Mouse (Mus musculus): ENCODE measurements around the gene Nisch. TPM values are rescaled to one million over a fixed set of nuclear protein-coding genes. Genes with fewer than 3 reads are reported as not detected.

Gene Nisch
- polyA plus RNA-seq, 1 experiment from 2014 or later: 354 TPM

GRCm38 (mm10) chr14:31173537-31173936 is 43.2 kb downstream of the Nisch start:
- 93% methylated on average over 7 of the region's 7 CpGs for WGBS
- no peaks in the 10 kb centered on the region for H3K9me3 ChIP-seq (replicated peaks; ENCODE audit: control insufficient read depth, low read length, poor library complexity, severe bottlenecking)

DNA sequence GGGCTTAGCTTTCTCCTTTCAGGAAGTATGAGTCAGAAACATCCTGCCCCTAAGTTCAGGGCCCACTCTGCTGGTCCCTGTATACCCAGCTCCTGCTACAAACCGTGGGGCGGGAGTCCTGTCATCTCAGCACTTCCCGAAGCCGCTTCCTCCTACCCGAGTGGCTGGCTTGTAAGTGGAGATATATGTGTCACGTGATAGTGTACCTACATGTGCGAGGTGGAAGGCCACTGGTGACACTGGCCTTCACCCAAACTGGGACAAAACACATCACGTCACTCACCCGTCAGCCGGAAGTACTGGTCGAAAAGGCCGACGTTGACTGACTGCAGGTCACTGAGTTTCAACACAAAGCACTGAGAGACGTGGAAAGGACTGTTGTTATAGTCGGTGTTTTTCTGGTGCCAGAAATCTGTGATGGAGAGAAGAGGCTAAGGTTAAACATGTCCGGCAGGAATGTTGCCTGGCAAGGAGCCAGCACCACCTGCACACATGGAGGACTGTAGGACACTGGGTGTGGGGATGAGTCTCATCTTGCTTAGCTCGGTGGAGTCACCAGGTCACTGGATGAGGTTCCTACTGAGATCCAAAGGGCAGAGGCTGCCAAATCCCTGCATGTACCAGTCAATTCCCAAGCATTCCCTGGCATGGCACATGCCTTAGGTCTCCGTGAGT is 43.8 kb downstream of the Nisch start:
- H3K4me2 ChIP-seq (ENCODE audit: low read length): no peak overlapping the region
- 90% methylated on average over 18 of the region's 18 CpGs for WGBS
- no peak overlapping the region for H3K4me3 ChIP-seq (ENCODE audit: low read depth, low read length)
- no peak overlapping the region for H3K9ac ChIP-seq (ENCODE audit: low read depth, low read length)
- H3K9me3 ChIP-seq (replicated peaks; ENCODE audit: control insufficient read depth, low read length, poor library complexity, severe bottlenecking): no peaks in the 10 kb centered on the region
- no peaks in the 10 kb centered on the region for H3K4me1 ChIP-seq (ENCODE audit: control insufficient read depth, insufficient read depth, low read length)
- no peak overlapping the region for H3K27ac ChIP-seq (ENCODE audit: low read length)
- no peak for ATAC-seq
- H3K36me3 ChIP-seq (ENCODE audit: control insufficient read depth, insufficient read depth, low read length): peaks cover 68% of the 10 kb centered on the region
- H3K27me3 ChIP-seq (ENCODE audit: control insufficient read depth, insufficient read depth, low read depth, low read length): no peaks in the 10 kb centered on the region

More at GRCm38 (mm10) chr14:31173537-31173936, 43.2 kb downstream of the Nisch start:
- H3K27me3 ChIP-seq (ENCODE audit: control insufficient read depth, insufficient read depth, low read depth, low read length): no peaks in the 10 kb centered on the region
- H3K4me3 ChIP-seq (ENCODE audit: low read depth, low read length): no peak overlapping the region
- no peak overlapping the region for H3K4me2 ChIP-seq (ENCODE audit: low read length)
- no peak for ATAC-seq
- H3K9ac ChIP-seq (ENCODE audit: low read depth, low read length): no peak overlapping the region
- peaks cover 71% of the 10 kb centered on the region for H3K36me3 ChIP-seq (ENCODE audit: control insufficient read depth, insufficient read depth, low read length)
- no peak overlapping the region for H3K27ac ChIP-seq (ENCODE audit: low read length)
- no peaks in the 10 kb centered on the region for H3K4me1 ChIP-seq (ENCODE audit: control insufficient read depth, insufficient read depth, low read length)

DNA sequence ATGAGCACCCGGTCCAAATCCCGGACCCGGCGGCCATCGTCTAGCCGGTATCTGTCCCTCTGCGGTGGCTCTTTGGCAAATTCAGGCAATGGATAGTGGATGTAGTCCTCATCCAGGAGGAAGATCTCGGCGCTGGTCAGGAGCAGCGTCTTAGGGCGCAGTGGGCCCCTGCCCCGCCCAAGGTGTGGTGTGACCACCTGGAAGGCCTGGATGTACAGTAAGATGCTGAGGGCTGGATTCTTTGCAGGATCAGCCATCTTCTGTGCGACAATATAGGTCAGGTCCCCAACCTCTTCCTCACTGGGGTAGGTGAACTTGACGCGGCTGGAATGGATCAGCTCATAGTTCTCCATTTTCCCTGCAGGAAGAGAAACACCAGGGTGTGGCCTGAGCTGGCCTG is 44.9 kb downstream of the Nisch start:
- no peak for ATAC-seq
- H3K9ac ChIP-seq (ENCODE audit: low read depth, low read length): no peak overlapping the region
- peaks cover 58% of the 10 kb centered on the region for H3K36me3 ChIP-seq (ENCODE audit: control insufficient read depth, insufficient read depth, low read length)
- H3K27ac ChIP-seq (ENCODE audit: low read length): no peak overlapping the region
- no peaks in the 10 kb centered on the region for H3K9me3 ChIP-seq (replicated peaks; ENCODE audit: control insufficient read depth, low read length, poor library complexity, severe bottlenecking)
- WGBS: 96% methylated on average over 15 of the region's 15 CpGs
- H3K4me3 ChIP-seq (ENCODE audit: low read depth, low read length): no peak overlapping the region
- H3K4me2 ChIP-seq (ENCODE audit: low read length): no peak overlapping the region
- H3K4me1 ChIP-seq (ENCODE audit: control insufficient read depth, insufficient read depth, low read length): no peaks in the 10 kb centered on the region
- H3K27me3 ChIP-seq (ENCODE audit: control insufficient read depth, insufficient read depth, low read depth, low read length): no peaks in the 10 kb centered on the region

- Histone ChIP-seq H3K27ac (ENCODE audit: low read length) (no peak overlapping the region), H3K4me3 (ENCODE audit: low read depth, low read length) (no peak overlapping the region), H3K4me1 (ENCODE audit: control insufficient read depth, insufficient read depth, low read length) (no peaks in the 10 kb centered on the region), H3K4me2 (ENCODE audit: low read length) (no peak overlapping the region), H3K36me3 (ENCODE audit: control insufficient read depth, insufficient read depth, low read length) (peaks cover 54% of the 10 kb centered on the region), H3K27me3 (ENCODE audit: control insufficient read depth, insufficient read depth, low read depth, low read length) (no peaks in the 10 kb centered on the region), H3K9me3 (replicated peaks; ENCODE audit: control insufficient read depth, low read length, poor library complexity, severe bottlenecking) (no peaks in the 10 kb centered on the region), H3K9ac (ENCODE audit: low read depth, low read length) (no peak overlapping the region)
- WGBS: 86% methylated on average over 11 of the region's 11 CpGs
- no peak for ATAC-seq
Observed at GRCm38 (mm10) chr14:31171386-31171785, 45.4 kb downstream of the Nisch start.

- WGBS: 82% methylated on average over 13 of the region's 13 CpGs
Observed at GRCm38 (mm10) chr14:31170963-31171362, 45.8 kb downstream of the Nisch start.

GRCm38 (mm10) chr14:31169508-31169907 is 47.2 kb downstream of the Nisch start:
- H3K4me1 ChIP-seq (ENCODE audit: control insufficient read depth, insufficient read depth, low read length): no peaks in the 10 kb centered on the region
- ATAC-seq: no peak
- no peaks in the 10 kb centered on the region for H3K9me3 ChIP-seq (replicated peaks; ENCODE audit: control insufficient read depth, low read length, poor library complexity, severe bottlenecking)
- WGBS: 83% methylated on average over 6 of the region's 6 CpGs
- peaks cover 36% of the 10 kb centered on the region for H3K36me3 ChIP-seq (ENCODE audit: control insufficient read depth, insufficient read depth, low read length)
- no peak overlapping the region for H3K4me2 ChIP-seq (ENCODE audit: low read length)
- no peak overlapping the region for H3K4me3 ChIP-seq (ENCODE audit: low read depth, low read length)
- no peak overlapping the region for H3K27ac ChIP-seq (ENCODE audit: low read length)
- no peak overlapping the region for H3K9ac ChIP-seq (ENCODE audit: low read depth, low read length)
- H3K27me3 ChIP-seq (ENCODE audit: control insufficient read depth, insufficient read depth, low read depth, low read length): no peaks in the 10 kb centered on the region

More at GRCm38 (mm10) chr14:31170963-31171362, 45.8 kb downstream of the Nisch start:
- Histone ChIP-seq H3K4me2 (ENCODE audit: low read length) (no peak overlapping the region), H3K9ac (ENCODE audit: low read depth, low read length) (no peak overlapping the region), H3K4me1 (ENCODE audit: control insufficient read depth, insufficient read depth, low read length) (no peaks in the 10 kb centered on the region), H3K27ac (ENCODE audit: low read length) (no peak overlapping the region), H3K9me3 (replicated peaks; ENCODE audit: control insufficient read depth, low read length, poor library complexity, severe bottlenecking) (no peaks in the 10 kb centered on the region), H3K27me3 (ENCODE audit: control insufficient read depth, insufficient read depth, low read depth, low read length) (no peaks in the 10 kb centered on the region), H3K4me3 (ENCODE audit: low read depth, low read length) (no peak overlapping the region), H3K36me3 (ENCODE audit: control insufficient read depth, insufficient read depth, low read length) (peaks cover 50% of the 10 kb centered on the region)
- ATAC-seq: no peak

- ATAC-seq: no peak
- Histone ChIP-seq H3K4me2 (ENCODE audit: low read length) (no peak within 1 kb of the TSS), H3K9me3 (replicated peaks; ENCODE audit: control insufficient read depth, low read length, poor library complexity, severe bottlenecking) (no peaks in the 10 kb centered on the region), H3K27me3 (ENCODE audit: control insufficient read depth, insufficient read depth, low read depth, low read length) (no peaks in the 10 kb centered on the region), H3K27ac (ENCODE audit: low read length) (no peak within 1 kb of the TSS; the same call in 1 of the 2 replicates), H3K9ac (ENCODE audit: low read depth, low read length) (no peak within 1 kb of the TSS), H3K4me3 (ENCODE audit: low read depth, low read length) (no peak within 1 kb of the TSS), H3K4me1 (ENCODE audit: control insufficient read depth, insufficient read depth, low read length) (no peaks in the 10 kb centered on the region), H3K36me3 (ENCODE audit: control insufficient read depth, insufficient read depth, low read length) (peaks cover 26% of the 10 kb centered on the region)
- WGBS: 56% methylated on average over 10 of the region's 10 CpGs
Observed at GRCm38 (mm10) chr14:31168425-31168824, 48.3 kb downstream of the Nisch start, which contains the start of gene Stab1. Gene Stab1 (minus strand): TSS chr14:31168641.

- no peaks in the 10 kb centered on the region for H3K9me3 ChIP-seq (replicated peaks; ENCODE audit: control insufficient read depth, low read length, poor library complexity, severe bottlenecking)
- no peak overlapping the region for H3K4me3 ChIP-seq (ENCODE audit: low read depth, low read length)
- no peak overlapping the region for H3K4me2 ChIP-seq (ENCODE audit: low read length)
- H3K27ac ChIP-seq (ENCODE audit: low read length): no peak overlapping the region
- H3K36me3 ChIP-seq (ENCODE audit: control insufficient read depth, insufficient read depth, low read length): peaks cover 11% of the 10 kb centered on the region
- H3K27me3 ChIP-seq (ENCODE audit: control insufficient read depth, insufficient read depth, low read depth, low read length): no peaks in the 10 kb centered on the region
- no peaks in the 10 kb centered on the region for H3K4me1 ChIP-seq (ENCODE audit: control insufficient read depth, insufficient read depth, low read length)
- no peak overlapping the region for H3K9ac ChIP-seq (ENCODE audit: low read depth, low read length)
- ATAC-seq: no peak
- WGBS: 51% methylated on average over 9 of the region's 9 CpGs
Observed at GRCm38 (mm10) chr14:31166827-31167226, 49.9 kb downstream of the Nisch start.

DNA sequence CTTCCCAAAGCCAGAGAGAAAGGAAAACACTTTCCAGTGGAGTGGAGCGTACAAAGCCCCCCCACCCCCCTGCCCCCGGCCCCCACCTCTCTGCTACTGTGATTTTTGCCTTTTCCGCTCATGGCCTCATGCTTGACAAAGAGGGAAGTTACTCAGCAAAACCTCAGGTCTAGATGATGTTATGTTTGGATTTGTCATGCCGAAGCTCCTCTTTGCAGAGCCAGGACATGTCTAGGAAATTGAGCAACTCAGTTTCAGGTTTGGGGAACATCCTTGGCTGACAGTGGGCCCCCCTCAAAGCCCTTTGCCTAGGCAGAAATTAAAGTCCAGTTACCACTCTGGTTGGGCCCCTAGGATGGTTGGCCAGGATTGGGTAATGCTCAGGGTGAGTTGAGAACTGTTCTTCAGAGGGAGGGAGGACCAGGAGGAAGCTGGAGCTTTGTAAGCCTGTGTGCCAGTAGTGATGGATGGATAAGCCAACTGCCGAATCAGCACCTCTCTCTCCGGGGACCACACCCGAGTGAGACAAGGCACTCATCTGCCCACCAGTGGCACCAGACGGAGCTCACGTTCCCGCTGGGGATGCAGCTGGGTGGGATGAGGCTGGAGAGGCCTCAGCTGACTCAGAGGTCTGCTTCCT is 50.6 kb downstream of the Nisch start:
- H3K27me3 ChIP-seq (ENCODE audit: control insufficient read depth, insufficient read depth, low read depth, low read length): no peaks in the 10 kb centered on the region
- H3K4me1 ChIP-seq (ENCODE audit: control insufficient read depth, insufficient read depth, low read length): no peaks in the 10 kb centered on the region
- ATAC-seq: no peak
- no peak overlapping the region for H3K9ac ChIP-seq (ENCODE audit: low read depth, low read length)
- H3K9me3 ChIP-seq (replicated peaks; ENCODE audit: control insufficient read depth, low read length, poor library complexity, severe bottlenecking): no peaks in the 10 kb centered on the region
- no peak overlapping the region for H3K4me2 ChIP-seq (ENCODE audit: low read length)
- 72% methylated on average over 10 of the region's 10 CpGs for WGBS
- no peak overlapping the region for H3K4me3 ChIP-seq (ENCODE audit: low read depth, low read length)
- no peak overlapping the region for H3K27ac ChIP-seq (ENCODE audit: low read length)
- peaks cover 4% of the 10 kb centered on the region for H3K36me3 ChIP-seq (ENCODE audit: control insufficient read depth, insufficient read depth, low read length)
